Mouse (Mus musculus) effector memory CD4-positive, alpha-beta T cell, adult 5 months (primary cell): ENCODE data around the gene Ccdc91. TPM values are rescaled to one million over a fixed set of nuclear protein-coding genes. Genes with fewer than 3 reads are reported as not detected.

Experiments used
- polyA plus RNA-seq: library from polyadenylated mRNA; unstranded; fragments of 100-300 nt; shearing (Covaris generic); gene quantifications from one replicate; pipeline ENCODE4 v1.2.1, GENCODE M21; 2017

Ccdc91 gene
- polyA plus RNA-seq: 18.3 TPM

GRCm38 (mm10) chr6:147475727-147476613, at the start of gene Ccdc91:
TSS of gene Ccdc91 (plus strand) at chr6:147475828.

Other genes with a start within 250 kb of the Ccdc91 start
- gene Pthlh, start 211.6 kb upstream of the Ccdc91 start, polyA plus RNA-seq: not detected